Mouse (Mus musculus): ENCODE measurements around the gene Egfl8. TPM values are rescaled to one million over a fixed set of nuclear protein-coding genes. Genes with fewer than 3 reads are reported as not detected.

Egfl8 gene
- polyA plus RNA-seq, 1 experiment from 2014 or later, result 3.8 TPM

Other genes with a start within 250 kb of the Egfl8 start
- not detected in 2 replicates for gene Btnl1, start 238.8 kb downstream of the Egfl8 start, polyA plus RNA-seq (2015; fragmentation: Nextera tagmentation; extraction: Ambion mirVana)
- gene BC051142, start 217.2 kb downstream of the Egfl8 start, polyA plus RNA-seq (2015; fragmentation: Nextera tagmentation; extraction: Ambion mirVana), result 0.44 TPM in 1 of 2 replicates, not detected in the other
- gene Btnl4, start 138.7 kb downstream of the Egfl8 start, polyA plus RNA-seq (2015; fragmentation: Nextera tagmentation; extraction: Ambion mirVana), result not detected in 2 replicates
- gene Btnl6, start 98.6 kb downstream of the Egfl8 start, polyA plus RNA-seq (2015; fragmentation: Nextera tagmentation; extraction: Ambion mirVana), result not detected in 2 replicates
- gene Notch4, start 51.7 kb downstream of the Egfl8 start, polyA plus RNA-seq (2015; fragmentation: Nextera tagmentation; extraction: Ambion mirVana), result 9.2 and 10.2 TPM in 2 replicates
- 15.4 and 18.3 TPM in 2 replicates for gene Gpsm3, start 26.2 kb downstream of the Egfl8 start, polyA plus RNA-seq (2015; fragmentation: Nextera tagmentation; extraction: Ambion mirVana)
- gene Pbx2, start 24.7 kb downstream of the Egfl8 start, polyA plus RNA-seq (2015; fragmentation: Nextera tagmentation; extraction: Ambion mirVana), result 8.5 and 11.4 TPM in 2 replicates
- 379 and 478 TPM in 2 replicates for gene Ager, start 18.1 kb downstream of the Egfl8 start, polyA plus RNA-seq (2015; fragmentation: Nextera tagmentation; extraction: Ambion mirVana)
- gene Rnf5, start 12.3 kb downstream of the Egfl8 start, polyA plus RNA-seq (2015; fragmentation: Nextera tagmentation; extraction: Ambion mirVana), result 128 and 129 TPM in 2 replicates
- 52.1 and 56.0 TPM in 2 replicates for gene Agpat1, start 11.7 kb downstream of the Egfl8 start, polyA plus RNA-seq (2015; fragmentation: Nextera tagmentation; extraction: Ambion mirVana)
- gene Ppt2, start 12.5 kb upstream of the Egfl8 start, polyA plus RNA-seq (2015; fragmentation: Nextera tagmentation; extraction: Ambion mirVana), result 21.0 and 23.9 TPM in 2 replicates
- 0.13 and 0.53 TPM in 2 replicates for gene Prrt1, start 13.6 kb upstream of the Egfl8 start, polyA plus RNA-seq (2015; fragmentation: Nextera tagmentation; extraction: Ambion mirVana)
- gene Fkbpl, start 28.8 kb upstream of the Egfl8 start, polyA plus RNA-seq (2015; fragmentation: Nextera tagmentation; extraction: Ambion mirVana), result 15.2 and 17.5 TPM in 2 replicates
- gene Atf6b, start 31.2 kb upstream of the Egfl8 start, polyA plus RNA-seq (2015; fragmentation: Nextera tagmentation; extraction: Ambion mirVana), result 77.5 and 80.0 TPM in 2 replicates
- gene Tnxb, start 54.6 kb upstream of the Egfl8 start, polyA plus RNA-seq (2015; fragmentation: Nextera tagmentation; extraction: Ambion mirVana), result 0.62 and 1.1 TPM in 2 replicates
- 0.14 and 0.70 TPM in 2 replicates for gene C4b, start 127.9 kb upstream of the Egfl8 start, polyA plus RNA-seq (2015; fragmentation: Nextera tagmentation; extraction: Ambion mirVana)
- gene Cyp21a1, start 188.6 kb upstream of the Egfl8 start, polyA plus RNA-seq (2015; fragmentation: Nextera tagmentation; extraction: Ambion mirVana), result not detected in 2 replicates
- gene Stk19, start 221.0 kb upstream of the Egfl8 start, polyA plus RNA-seq (2015; fragmentation: Nextera tagmentation; extraction: Ambion mirVana), result 30.7 and 31.2 TPM in 2 replicates
- gene Dxo, start 221.0 kb upstream of the Egfl8 start, polyA plus RNA-seq (2015; fragmentation: Nextera tagmentation; extraction: Ambion mirVana), result 61.4 and 65.0 TPM in 2 replicates
- gene Skiv2l, start 234.2 kb upstream of the Egfl8 start, polyA plus RNA-seq (2015; fragmentation: Nextera tagmentation; extraction: Ambion mirVana), result 47.8 and 49.9 TPM in 2 replicates
- 94.4 and 96.0 TPM in 2 replicates for gene Nelfe, start 234.4 kb upstream of the Egfl8 start, polyA plus RNA-seq (2015; fragmentation: Nextera tagmentation; extraction: Ambion mirVana)
- 1.8 and 7.3 TPM in 2 replicates for gene Cfb, start 246.5 kb upstream of the Egfl8 start, polyA plus RNA-seq (2015; fragmentation: Nextera tagmentation; extraction: Ambion mirVana)

Measured in lung, embryonic 16.5 days (tissue).